Mouse (Mus musculus) heart, embryonic 14.5 days (tissue): ENCODE data around the gene Ffar2. TPM values are rescaled to one million over a fixed set of nuclear protein-coding genes. Genes with fewer than 3 reads are reported as not detected.

Source experiments
- ATAC-seq: fragments of 200-750 bp; cut with Nextera tagmentation; 2 replicates; pipeline ENCODE4 v1.8.0; 2017; ENCODE audit warnings: low read depth, moderate TSS enrichment; ENCODE audit not compliant: insufficient number of reproducible peaks, insufficient read depth, low FRiP score
- H3K27ac ChIP-seq, 2 experiments: fragments of 200-500 bp in 1 of 2; fragments of 300-500 bp in 1 of 2; sonication (generic) in 1 of 2; replicated peaks in 1 of 2; 2 replicates each; pipeline ENCODE4 v1.5.1; 2012 to 2014; ENCODE audit warnings: low read depth in 2 of 2, low read length in 2 of 2, control low read depth in 1 of 2, mild to moderate bottlenecking in 1 of 2, mixed read lengths in 1 of 2; ENCODE audit not compliant: control insufficient read depth in 1 of 2, insufficient read depth in 1 of 2
- H3K27me3 ChIP-seq: fragments of 300-500 bp; sonication (generic); 2 replicates; pipeline ENCODE4 v1.6.1; 2014; ENCODE audit warnings: mild to moderate bottlenecking, low read length, control low read depth; ENCODE audit not compliant: control insufficient read depth, insufficient read depth
- H3K36me3 ChIP-seq: fragments of 300-500 bp; sonication (generic); 2 replicates; pipeline ENCODE4 v1.6.1; 2014; ENCODE audit warnings: mild to moderate bottlenecking, control low read depth, low read length, mixed read lengths; ENCODE audit not compliant: control insufficient read depth, insufficient read depth
- H3K4me1 ChIP-seq, 2 experiments: fragments of 200-500 bp in 1 of 2; fragments of 300-500 bp in 1 of 2; sonication (generic) in 1 of 2; 2 replicates each; pipeline ENCODE4 v1.6.1; 2012 to 2014; ENCODE audit warnings: low read length in 2 of 2, control low read depth in 1 of 2, mixed read lengths in 1 of 2; ENCODE audit not compliant: control insufficient read depth in 2 of 2, insufficient read depth in 2 of 2
- H3K4me2 ChIP-seq: fragments of 300-500 bp; sonication (generic); 2 replicates; pipeline ENCODE4 v1.6.1; 2014; ENCODE audit warnings: mild to moderate bottlenecking, low read length
- H3K4me3 ChIP-seq, 2 experiments: fragments of 200-500 bp in 1 of 2; fragments of 300-500 bp in 1 of 2; sonication (generic) in 1 of 2; 2 replicates each; pipeline ENCODE4 v1.5.1; 2012 to 2014; ENCODE audit warnings: low read length in 2 of 2, mild to moderate bottlenecking in 2 of 2, control low read depth in 1 of 2, low read depth in 1 of 2, moderate library complexity in 1 of 2; ENCODE audit not compliant: control insufficient read depth in 1 of 2, insufficient read depth in 1 of 2
- H3K9ac ChIP-seq: fragments of 300-500 bp; sonication (generic); 2 replicates; pipeline ENCODE4 v1.6.1; 2014; ENCODE audit warnings: mild to moderate bottlenecking, low read length
- H3K9me3 ChIP-seq: fragments of 300-500 bp; sonication (generic); 2 replicates; pipeline ENCODE4 v1.6.1; 2016; ENCODE audit warnings: low read length, control low read depth; ENCODE audit not compliant: control insufficient read depth
- WGBS: fragments of 180-500 bp; shearing (Covaris S2); extraction: QIAGEN DNeasy Blood & Tissue Kit; methylation state at CpG from one replicate; pipeline ENCODE4 v1.1.7; 2014; 5-methylcytosine and 5-hydroxymethylcytosine counted together
- polyA plus RNA-seq: library from polyadenylated mRNA; unstranded; fragments of >200 nt; fragmentation: Nextera tagmentation; extraction: Ambion mirVana; gene quantifications from 2 replicates; pipeline ENCODE4 v1.2.1, GENCODE M21; 2014

Gene Ffar2
- polyA plus RNA-seq, 1 experiment from 2014 or later, result 0.16 TPM

GRCm38 (mm10) chr7:30787377-30788022 lies 36.1 kb downstream of the Ffar2 start, which contains the start of gene Krtdap:
Gene Krtdap, plus strand, starts transcription at chr7:30787896.
- H3K4me3 ChIP-seq, result no peak within 1 kb of the TSS

GRCm38 (mm10) chr7:30785721-30786546 lies 37.6 kb downstream of the Ffar2 start:
- H3K4me3 ChIP-seq, result no peak overlapping the region
- no peak overlapping the region for H3K9ac ChIP-seq
- no peak overlapping the region for H3K4me2 ChIP-seq
- H3K9me3 ChIP-seq, result no peaks in the 10 kb centered on the region
- WGBS, result 70% methylated on average over 13 of the region's 13 CpGs
- ATAC-seq, result no peak
- H3K4me1 ChIP-seq, result no peaks in the 10 kb centered on the region
- peaks cover 20% of the 10 kb centered on the region; the same call in 1 of the 2 replicates for H3K27me3 ChIP-seq
- no peak overlapping the region for H3K27ac ChIP-seq
- no peaks in the 10 kb centered on the region for H3K36me3 ChIP-seq

More at GRCm38 (mm10) chr7:30787377-30788022, 36.1 kb downstream of the Ffar2 start, which contains the start of gene Krtdap:
- WGBS, result 42% methylated on average over 14 of the region's 15 CpGs
- Histone ChIP-seq H3K4me1 (no peaks in the 10 kb centered on the region; a peak in 1 of 4 replicates), H3K27me3 (peaks cover 20% of the 10 kb centered on the region; the same call in 1 of the 2 replicates), H3K4me2 (no peak within 1 kb of the TSS), H3K9ac (no peak within 1 kb of the TSS), H3K9me3 (no peaks in the 10 kb centered on the region), H3K36me3 (no peaks in the 10 kb centered on the region), H3K27ac (no peak within 1 kb of the TSS)
- ATAC-seq, result no peak

GRCm38 (mm10) chr7:30785154-30785553 lies 38.4 kb downstream of the Ffar2 start:
- Histone ChIP-seq H3K4me1 (no peaks in the 10 kb centered on the region), H3K27me3 (peaks cover 18% of the 10 kb centered on the region; the same call in 1 of the 2 replicates), H3K36me3 (no peaks in the 10 kb centered on the region), H3K4me3 (no peak overlapping the region), H3K9ac (no peak overlapping the region), H3K27ac (no peak overlapping the region), H3K9me3 (no peaks in the 10 kb centered on the region), H3K4me2 (no peak overlapping the region)
- 57% methylated on average over 1 of the region's 1 CpGs for WGBS
- ATAC-seq, result no peak

GRCm38 (mm10) chr7:30782658-30783057 lies 40.9 kb downstream of the Ffar2 start:
- Histone ChIP-seq H3K4me1 (no peaks in the 10 kb centered on the region), H3K36me3 (no peaks in the 10 kb centered on the region), H3K27ac (no peak overlapping the region), H3K9ac (no peak overlapping the region), H3K27me3 (0 out of 2 replicates have a peak, but pooled peaks cover 4% of the 10 kb centered on the region), H3K4me3 (no peak overlapping the region), H3K9me3 (no peaks in the 10 kb centered on the region), H3K4me2 (no peak overlapping the region)
- no peak for ATAC-seq
- 64% methylated on average over 3 of the region's 3 CpGs for WGBS

- Histone ChIP-seq H3K4me2 (no peak overlapping the region), H3K4me1 (no peaks in the 10 kb centered on the region), H3K36me3 (no peaks in the 10 kb centered on the region), H3K9ac (no peak overlapping the region), H3K27ac (no peak overlapping the region), H3K27me3 (no peaks in the 10 kb centered on the region), H3K4me3 (no peak overlapping the region), H3K9me3 (no peaks in the 10 kb centered on the region)
- 65% methylated on average over 4 of the region's 4 CpGs for WGBS
- no peak for ATAC-seq
These were observed 41.8 kb downstream of the Ffar2 start for GRCm38 (mm10) chr7:30781792-30782191.

GRCm38 (mm10) chr7:30777911-30778310 lies 45.7 kb downstream of the Ffar2 start:
- H3K36me3 ChIP-seq, result no peaks in the 10 kb centered on the region
- H3K27me3 ChIP-seq, result no peaks in the 10 kb centered on the region
- ATAC-seq, result no peak
- H3K4me3 ChIP-seq, result no peak overlapping the region
- H3K9ac ChIP-seq, result no peak overlapping the region
- no peaks in the 10 kb centered on the region for H3K4me1 ChIP-seq
- WGBS, result 65% methylated on average over 1 of the region's 1 CpGs
- no peaks in the 10 kb centered on the region for H3K9me3 ChIP-seq
- no peak overlapping the region for H3K27ac ChIP-seq
- no peak overlapping the region for H3K4me2 ChIP-seq

GRCm38 (mm10) chr7:30777081-30777579 lies 46.4 kb downstream of the Ffar2 start:
- Histone ChIP-seq H3K4me1 (no peaks in the 10 kb centered on the region), H3K9ac (no peak overlapping the region), H3K27me3 (no peaks in the 10 kb centered on the region), H3K4me2 (no peak overlapping the region), H3K36me3 (no peaks in the 10 kb centered on the region), H3K27ac (no peak overlapping the region), H3K4me3 (no peak overlapping the region), H3K9me3 (no peaks in the 10 kb centered on the region)
- 46% methylated on average over 7 of the region's 7 CpGs for WGBS
- no peak for ATAC-seq
